Mouse (Mus musculus) urinary bladder, postnatal 14 days (tissue): ENCODE data around the gene Gmppa.
A peak's percentile ranks its signal among the peaks of the same experiment; 100 is the strongest.

Experiments
- DNase-seq: peaks from one replicate; pipeline ENCODE4 v3.0.0; 2021; ENCODE audit warnings: low spot score

Gmppa gene

GRCm38 (mm10) chr1:75435475-75436328 is at the start of gene Gmppa:
TSS of gene Gmppa (plus strand) at chr1:75435930.
- peak; percentile 87 for DNase-seq

- no peak for DNase-seq
Observed at GRCm38 (mm10) chr1:75386149-75386548, 49.6 kb upstream of the Gmppa start.

- DNase-seq: no peak
Observed at GRCm38 (mm10) chr1:75387469-75387928, 48.2 kb upstream of the Gmppa start.

- DNase-seq: no peak
Observed at GRCm38 (mm10) chr1:75387929-75388897, 47.5 kb upstream of the Gmppa start.

- no peak for DNase-seq
Observed at GRCm38 (mm10) chr1:75388898-75389515, 46.7 kb upstream of the Gmppa start.

- peak; percentile 54 for DNase-seq
Observed at GRCm38 (mm10) chr1:75393139-75393538, 42.6 kb upstream of the Gmppa start.

- DNase-seq: no peak
Observed at GRCm38 (mm10) chr1:75393846-75394245, 41.9 kb upstream of the Gmppa start.

- DNase-seq: peak; percentile 76
Observed at GRCm38 (mm10) chr1:75398761-75399402, 36.8 kb upstream of the Gmppa start.

GRCm38 (mm10) chr1:75399755-75400492 is 35.8 kb upstream of the Gmppa start:
- DNase-seq: peak; percentile 60

GRCm38 (mm10) chr1:75400493-75401115 is 35.1 kb upstream of the Gmppa start:
- no peak for DNase-seq

- DNase-seq: no peak
Observed at GRCm38 (mm10) chr1:75405547-75405946, 30.2 kb upstream of the Gmppa start.

GRCm38 (mm10) chr1:75406173-75406572 is 29.6 kb upstream of the Gmppa start:
- no peak for DNase-seq

GRCm38 (mm10) chr1:75407056-75407455 is 28.7 kb upstream of the Gmppa start:
- DNase-seq: no peak

GRCm38 (mm10) chr1:75408210-75408609 is 27.5 kb upstream of the Gmppa start:
- no peak for DNase-seq

- DNase-seq: no peak
Observed at GRCm38 (mm10) chr1:75409950-75410349, 25.8 kb upstream of the Gmppa start.

- DNase-seq: no peak
Observed at GRCm38 (mm10) chr1:75412196-75412595, 23.5 kb upstream of the Gmppa start.

- no peak for DNase-seq
Observed at GRCm38 (mm10) chr1:75413749-75414148, 22.0 kb upstream of the Gmppa start.

- DNase-seq: no peak
Observed at GRCm38 (mm10) chr1:75421794-75422193, 13.9 kb upstream of the Gmppa start.

- no peak for DNase-seq
Observed at GRCm38 (mm10) chr1:75422216-75422822, 13.4 kb upstream of the Gmppa start.
